Mouse (Mus musculus) CD8-positive naive resting alpha-beta T cell, adult 2 months (primary cell): Measurements from ENCODE around the gene Rdm1.
"Not testable (repeated sequence)": the region's sequence is repeated elsewhere in the genome, so short reads cannot be mapped to it uniquely, and the experiment has no call there.

Experiments
- DNase-seq, 2 experiments: peaks; one replicate each; pipeline ENCODE4 v3.0.0; 2022; ENCODE audit warnings: low read depth in 2 of 2, low spot score in 2 of 2

The Rdm1 gene

DNA sequence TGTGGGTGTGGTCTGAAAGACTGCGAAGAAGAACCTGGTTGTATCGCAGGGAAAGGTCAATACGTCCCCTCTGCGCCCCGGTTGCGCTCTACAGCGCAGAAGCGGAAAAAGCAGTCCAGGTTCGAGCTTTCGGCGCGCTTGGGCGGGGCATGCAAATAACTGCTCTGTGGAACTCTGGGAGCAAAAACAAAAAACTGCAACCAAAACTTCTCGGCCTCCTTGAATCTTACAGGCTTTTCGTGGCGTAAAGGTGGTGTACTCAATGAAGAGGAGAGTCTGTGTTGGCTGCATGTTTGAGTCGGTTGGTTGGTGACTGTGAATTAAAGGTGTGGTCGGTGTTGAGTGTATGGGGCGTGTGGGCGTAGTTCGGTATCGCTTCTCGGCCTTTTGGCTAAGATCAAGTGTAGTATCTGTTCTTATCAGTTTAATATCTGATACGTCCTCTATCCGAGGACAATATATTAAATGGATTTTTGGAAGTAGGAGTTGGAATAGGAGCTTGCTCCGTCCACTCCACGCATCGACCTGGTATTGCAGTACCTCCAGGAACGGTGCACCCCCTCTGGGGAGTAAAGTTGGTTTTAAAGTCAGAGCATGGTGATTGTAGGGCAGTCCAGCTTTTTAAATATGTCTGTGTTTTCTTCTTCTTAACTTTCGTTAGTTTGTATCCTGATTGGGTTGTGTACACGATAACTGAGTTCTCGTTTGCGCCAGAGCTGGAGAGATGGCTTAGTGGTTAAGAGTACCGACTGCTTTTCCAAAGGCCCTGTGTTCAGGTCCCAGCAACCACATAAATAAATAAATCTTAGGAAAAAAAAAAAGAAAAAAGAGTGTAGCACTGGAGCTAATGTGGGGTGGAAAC, at the start of gene Rdm1:
Gene Rdm1 (plus strand): TSS at position 201 of the 862 bp plus-strand sequence.
- peak; percentile 58 to 69 for DNase-seq

DNA sequence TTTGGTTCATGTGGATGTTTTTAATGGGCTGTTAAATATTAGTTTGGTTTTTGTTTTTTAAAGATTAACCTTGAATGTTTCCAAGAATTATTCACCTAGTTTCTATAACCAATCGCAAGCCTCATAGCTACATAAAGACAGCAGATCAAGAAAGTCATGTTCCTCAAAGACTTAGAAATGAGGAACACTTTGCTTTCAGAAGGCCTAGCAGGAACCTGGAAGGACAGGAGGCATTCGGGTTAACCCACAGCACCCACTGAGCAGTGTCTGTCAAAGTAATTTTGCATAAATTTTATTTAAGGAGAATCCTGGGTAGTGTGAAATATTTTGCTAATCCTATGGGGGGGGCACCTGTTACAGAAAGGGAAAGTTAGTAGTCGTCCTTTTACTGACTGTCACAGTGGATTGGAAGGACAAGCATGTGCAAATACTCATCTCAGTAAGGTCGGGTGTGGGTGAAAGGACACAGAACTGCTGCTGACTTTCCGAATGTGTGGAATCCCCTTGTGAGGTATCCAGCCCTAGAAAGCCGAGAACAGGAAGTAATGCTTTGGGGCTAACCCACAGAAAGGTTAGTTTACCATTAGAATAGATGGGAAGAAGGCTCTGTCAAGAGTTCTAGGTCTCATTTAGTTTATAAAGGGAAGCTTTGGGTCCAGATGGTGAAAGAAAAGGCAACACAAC, 45.8 kb upstream of the Rdm1 start:
- DNase-seq, result no peak

DNA sequence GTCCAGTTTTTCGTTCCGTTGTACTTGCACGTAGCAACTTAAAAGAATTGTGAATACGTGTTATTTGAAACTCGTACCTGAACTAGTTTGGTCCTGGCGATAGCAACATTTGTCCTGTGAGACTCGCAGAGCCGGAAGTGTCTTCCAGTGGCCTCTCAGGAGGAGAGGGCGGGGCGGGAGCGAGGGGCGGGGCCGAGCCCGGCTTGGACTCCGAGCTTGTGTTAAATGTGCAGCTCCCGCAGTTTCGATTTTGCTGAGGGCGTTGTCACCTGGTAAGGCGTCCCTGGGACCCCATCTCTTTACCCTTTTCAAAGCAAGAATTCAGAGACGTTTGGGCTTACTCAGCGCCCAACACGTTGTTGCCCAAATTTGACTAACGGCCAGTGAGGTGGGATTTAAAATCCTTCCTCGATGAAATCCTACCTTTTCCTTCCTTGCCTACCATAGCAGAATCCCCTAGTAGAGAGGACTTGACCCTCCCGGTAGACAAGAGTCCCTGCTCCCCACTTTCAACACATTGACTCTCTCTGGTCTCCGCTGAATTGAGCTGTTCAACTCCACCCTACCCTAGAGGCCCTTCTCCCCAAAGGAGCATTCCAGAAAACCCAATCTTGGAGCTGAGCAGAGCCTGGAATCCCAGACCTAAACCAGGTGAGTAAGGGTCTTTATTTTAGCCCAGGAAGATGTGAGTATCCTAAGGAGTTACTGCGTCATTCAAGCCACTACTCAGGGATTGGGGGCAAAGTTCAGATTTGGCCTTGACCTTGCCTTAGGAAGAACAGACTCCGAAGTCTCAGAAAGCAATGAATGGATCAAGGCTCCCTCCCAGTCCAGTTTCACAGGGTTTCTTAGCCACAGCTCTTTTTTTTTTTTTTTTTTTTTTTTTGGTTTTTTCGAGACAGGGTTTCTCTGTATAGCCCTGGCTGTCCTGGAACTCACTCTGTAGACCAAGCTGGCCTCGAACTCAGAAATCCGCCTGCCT, 44.6 kb upstream of the Rdm1 start, which contains the start of gene Tmem106a:
Gene Tmem106a (plus strand): TSS at position 189 of the 982 bp plus-strand sequence.
- peak; percentile 11 to 28 for DNase-seq

DNA sequence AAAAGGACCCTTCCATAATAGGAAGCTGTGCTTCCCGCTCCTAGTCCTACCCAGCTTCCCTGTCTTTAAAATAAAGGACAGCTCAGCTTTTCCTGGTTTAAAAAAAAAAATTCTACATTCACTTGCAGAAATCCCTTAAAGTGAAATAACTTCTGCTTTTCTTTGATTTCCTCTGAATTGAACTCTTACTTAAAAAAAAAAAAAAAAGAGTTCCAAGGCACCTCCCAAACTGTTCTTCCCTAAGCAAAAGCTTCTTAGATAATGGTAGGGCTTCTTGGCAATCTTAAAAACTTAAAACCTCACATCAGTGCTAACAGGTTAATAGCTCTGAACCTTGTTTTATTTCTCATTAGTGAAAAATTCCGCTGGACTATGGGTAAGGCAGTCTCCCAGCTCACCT, 43.8 kb upstream of the Rdm1 start:
- DNase-seq, result no peak

DNA sequence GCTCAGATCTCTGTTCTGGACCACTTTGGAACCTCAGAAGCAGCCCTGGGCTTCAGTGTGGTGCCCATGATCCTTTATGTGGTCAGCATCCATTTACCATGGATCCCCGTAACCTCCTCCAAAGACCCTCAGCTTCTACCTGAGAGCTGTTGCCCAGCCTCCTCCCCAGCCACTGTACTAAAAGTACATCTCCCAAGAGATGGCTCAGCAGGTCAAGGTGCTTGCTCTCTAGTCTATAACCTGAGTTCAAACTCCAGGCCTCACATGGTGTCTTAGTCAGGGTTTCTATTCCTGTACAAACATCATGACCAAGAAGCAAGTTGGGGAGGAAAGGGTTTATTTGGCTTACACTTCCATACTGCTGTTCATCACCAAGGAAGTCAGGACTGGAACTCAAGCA, 42.0 kb upstream of the Rdm1 start:
- DNase-seq, result not testable (repeated sequence)

DNA sequence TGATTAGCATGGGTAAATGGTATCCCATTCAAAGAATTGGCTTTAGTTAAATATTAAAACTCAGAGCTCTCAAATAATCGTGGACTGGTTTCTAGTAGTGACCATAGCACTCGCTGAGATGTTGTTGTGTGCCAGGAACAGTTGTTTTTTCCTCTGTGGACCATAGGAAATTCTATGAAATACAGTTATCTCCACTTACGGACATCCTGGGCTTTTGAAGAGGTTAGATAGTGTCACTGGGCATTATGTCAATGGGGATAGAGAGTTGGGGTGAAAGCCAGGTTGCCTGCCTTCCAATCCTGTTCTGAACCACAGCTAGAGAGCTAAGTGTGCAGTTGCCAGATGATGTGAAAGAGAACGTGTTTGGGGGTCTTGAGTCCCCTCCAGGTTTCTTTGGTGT, 41.2 kb upstream of the Rdm1 start:
- no peak for DNase-seq

DNA sequence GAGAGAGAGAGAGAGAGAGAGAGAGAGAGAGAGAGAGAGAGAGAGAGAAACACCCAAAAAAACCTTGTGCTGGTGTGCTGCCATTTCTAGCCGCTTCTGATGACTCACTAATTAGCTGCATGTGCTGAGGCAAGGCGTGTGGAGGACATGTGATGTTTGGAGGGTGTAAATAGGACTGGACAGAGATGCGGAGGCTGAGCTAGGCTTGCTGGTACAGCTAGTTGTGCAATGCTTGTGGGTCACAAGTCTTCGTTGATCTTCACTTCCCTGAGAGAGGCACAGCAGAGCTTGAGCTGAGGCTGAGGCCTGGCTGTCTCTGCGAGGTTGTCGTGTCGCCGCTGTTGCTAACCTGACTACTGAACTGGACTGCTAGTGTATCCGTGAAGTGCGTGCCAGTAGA, 39.3 kb upstream of the Rdm1 start:
- no peak for DNase-seq

DNA sequence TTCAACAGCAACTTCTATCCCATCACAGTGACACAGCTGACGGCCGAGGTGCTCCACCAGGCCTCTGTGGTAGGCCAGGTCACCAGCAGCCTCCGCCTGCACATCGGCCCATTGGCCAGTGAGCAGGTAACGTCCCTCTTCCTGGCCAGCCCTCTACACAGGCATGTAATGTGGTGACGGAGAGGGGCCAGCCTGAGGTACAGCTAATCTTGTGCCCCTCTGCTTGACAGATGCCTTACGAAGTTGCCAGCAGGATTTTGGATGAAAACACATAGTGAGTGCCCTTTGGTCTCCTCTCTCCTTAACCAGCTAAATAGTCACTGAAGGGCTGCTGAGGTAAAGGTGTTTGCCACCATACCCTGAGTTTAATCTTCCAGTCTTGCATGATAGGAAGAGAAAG, 38.1 kb upstream of the Rdm1 start:
- no peak for DNase-seq

DNA sequence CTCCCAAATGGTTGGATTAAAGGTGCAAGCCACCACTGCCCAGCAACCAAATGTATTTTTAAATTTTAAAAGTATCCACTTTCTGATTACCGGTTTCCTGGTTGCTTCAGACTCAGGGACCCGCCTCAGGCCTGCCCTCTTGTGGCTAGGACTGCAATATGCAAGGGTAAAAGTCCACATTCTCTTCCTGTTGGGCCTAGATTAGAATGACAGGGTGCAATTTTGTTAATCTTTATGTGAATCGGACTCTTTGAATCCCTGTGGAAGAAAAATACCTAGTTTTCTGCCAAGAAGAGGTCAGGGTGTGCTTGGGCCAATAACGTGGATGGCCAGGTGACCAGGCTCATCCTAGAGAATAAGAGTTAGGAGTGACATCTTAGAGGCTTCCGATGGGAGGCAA, 37.6 kb upstream of the Rdm1 start:
- peak; percentile 31 to 68 for DNase-seq

DNA sequence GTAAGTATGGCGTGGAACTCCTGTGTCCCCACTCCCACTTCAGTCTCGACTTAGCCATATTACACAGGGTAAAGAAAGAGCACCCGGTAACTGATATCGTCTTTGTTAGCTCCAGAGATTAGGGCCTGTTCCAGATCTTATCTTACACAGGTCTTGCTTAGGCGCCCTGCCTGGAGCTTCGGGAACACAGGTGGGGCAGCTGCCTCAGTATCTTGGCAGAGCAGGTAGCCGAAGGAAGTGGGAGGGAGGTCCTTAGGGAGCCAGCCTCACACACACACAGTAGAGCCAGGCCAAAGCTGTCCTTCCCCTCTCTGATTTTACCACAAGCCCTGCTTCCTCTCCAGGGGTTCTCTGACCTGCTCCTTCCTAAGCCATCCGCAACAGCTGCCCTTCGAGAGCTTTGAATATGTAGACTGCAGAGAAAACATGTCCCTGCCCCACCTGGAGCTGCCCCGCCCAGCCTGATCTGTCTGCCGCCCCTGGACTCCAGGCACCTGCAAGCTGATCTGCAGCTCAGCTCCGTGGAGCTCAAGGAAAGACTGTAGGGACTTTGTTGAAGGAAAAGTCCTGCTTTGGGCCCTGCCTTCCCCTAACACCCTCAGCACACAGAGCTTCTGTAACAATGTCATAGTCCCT, 36.9 kb upstream of the Rdm1 start:
- DNase-seq, result no peak

DNA sequence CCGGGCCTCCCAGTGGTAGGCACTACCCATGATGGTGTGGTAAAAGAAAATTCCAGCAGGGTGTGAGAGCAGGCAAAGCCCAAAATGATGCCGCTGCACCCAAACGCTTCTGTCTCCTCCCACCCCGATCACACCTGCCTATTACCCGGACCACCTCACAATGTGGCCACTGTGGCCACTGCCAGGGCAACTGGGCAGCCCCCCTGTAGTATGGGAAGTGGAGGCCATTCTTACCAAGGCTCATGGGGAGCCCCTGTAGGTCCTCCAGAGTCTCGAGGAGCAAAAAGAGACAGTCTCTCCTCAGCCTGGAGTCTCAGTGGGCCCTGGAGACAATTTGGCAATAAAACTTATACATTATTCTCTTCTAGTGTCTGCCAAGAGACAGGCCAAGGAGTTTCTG, 27.8 kb upstream of the Rdm1 start, which contains the start of gene Gm11634:
Gene Gm11634 (minus strand): TSS at position 101 of the 400 bp plus-strand sequence.
- DNase-seq, result no peak

DNA sequence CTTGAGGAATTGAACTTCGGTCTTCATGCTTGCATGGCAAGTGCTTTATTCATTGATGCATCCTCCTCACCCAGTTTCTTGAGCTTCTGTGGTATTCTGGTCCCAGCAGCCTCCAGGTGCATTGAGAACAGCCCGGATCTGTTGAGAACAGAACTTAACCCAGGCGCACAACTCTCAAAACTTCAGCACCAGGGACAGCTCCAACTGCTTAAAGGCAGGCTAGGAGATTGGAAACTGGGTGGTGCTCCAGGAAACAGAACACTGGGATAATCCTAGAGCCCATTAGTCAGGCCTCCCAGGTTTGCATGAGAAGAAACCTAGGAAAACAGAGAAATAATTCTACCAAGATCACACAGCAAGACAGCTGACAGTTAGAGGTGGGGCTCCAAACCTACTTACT, 24.5 kb upstream of the Rdm1 start:
- peak; percentile 27 to 42 for DNase-seq

DNA sequence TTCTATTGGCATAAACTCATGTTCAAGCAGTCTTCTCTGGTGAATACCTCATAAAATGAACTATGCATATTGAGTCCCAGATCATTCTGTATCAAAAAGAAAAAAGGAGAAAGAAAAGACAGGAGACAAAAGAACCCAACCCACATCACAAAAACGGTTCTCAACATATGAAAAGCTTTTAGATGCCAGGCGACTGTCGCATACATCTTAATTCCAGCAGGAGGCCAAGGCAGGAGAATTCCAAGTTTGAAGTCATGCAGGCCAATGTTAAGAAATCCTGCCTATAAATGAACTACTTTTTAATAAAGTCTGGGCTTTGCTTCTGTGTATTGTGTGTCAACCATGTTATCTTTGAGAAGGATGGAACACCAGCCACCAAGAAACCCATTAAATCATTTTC, 22.9 kb upstream of the Rdm1 start:
- no peak for DNase-seq

DNA sequence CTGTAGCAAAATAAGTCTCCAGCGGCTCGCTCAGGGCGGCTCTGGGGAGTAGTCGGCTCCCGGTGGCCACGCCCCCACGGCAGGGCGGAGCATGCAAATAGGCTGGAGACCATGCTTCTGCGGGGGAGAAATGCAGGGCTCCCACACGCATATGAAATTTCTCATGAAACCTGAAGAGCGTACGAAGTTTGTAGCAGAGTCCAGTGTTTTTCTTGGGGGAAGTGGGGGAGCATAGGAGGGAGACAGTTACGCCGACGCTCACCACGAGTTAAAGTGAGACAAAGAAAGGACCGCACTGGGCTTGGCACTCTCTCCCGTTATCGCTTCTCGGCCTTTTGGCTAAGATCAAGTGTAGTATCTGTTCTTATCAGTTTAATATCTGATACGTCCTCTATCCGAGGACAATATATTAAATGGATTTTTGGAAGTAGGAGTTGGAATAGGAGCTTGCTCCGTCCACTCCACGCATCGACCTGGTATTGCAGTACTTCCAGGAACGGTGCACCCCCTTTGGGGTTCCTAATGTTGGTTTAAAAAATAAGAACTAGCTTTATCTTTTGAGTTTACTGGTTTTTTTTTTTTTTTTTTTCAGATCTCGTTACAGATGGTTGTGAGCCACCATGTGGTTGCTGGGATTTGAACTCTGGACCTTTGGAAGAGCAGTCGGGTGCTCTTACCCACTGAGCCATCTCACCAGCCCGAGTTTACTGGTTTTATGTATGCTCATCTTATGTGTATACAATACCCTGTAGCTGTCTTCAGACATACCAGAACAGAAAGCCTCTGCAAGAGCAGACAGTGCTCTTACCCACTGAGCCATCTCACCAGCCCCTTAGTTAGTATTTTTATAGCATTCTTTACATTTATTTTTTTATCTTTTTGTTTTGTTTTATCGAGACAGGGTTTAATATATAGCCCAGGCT, 22.2 kb upstream of the Rdm1 start:
- peak; percentile 51 to 74 for DNase-seq

DNA sequence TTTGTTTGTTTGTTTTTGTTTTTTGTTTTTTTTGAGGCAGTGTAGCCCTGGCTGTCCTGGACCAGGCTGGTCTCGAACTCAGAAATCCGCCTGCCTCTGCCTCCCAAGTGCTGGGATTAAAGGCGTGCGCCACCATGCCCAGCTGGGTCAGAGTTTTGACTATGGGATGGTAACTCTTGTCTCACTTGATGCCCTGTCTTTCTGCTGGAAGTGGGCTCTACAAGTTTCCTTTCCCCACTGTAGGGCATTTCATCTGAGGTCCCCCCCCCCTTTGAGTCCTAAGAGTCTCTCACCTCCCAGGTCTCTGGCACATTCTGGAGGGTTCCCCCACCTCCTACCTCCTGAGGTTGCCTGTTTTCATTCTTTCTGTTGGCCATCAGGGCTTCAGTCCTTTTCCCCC, 19.9 kb upstream of the Rdm1 start:
- not testable (repeated sequence) for DNase-seq

DNA sequence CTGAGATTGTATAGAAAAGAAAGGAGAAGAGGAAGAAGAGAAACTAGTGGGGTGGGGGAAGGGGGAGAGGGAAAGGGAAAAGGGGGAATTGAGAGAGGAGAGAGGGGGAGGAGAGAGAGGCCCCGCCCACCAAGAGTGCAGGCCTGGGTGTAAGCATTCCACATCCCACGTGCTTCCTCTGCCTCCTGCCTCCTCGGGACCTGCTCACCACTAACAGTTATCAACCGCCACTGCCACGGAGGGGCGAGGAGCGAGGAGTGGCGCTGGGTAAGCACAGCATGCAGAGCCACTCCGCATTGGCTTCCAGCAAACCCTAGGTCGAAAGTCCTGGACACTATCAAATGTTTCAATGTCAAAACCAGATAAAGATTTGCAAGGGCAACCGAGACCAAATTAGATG, 16.6 kb upstream of the Rdm1 start:
- no peak for DNase-seq

DNA sequence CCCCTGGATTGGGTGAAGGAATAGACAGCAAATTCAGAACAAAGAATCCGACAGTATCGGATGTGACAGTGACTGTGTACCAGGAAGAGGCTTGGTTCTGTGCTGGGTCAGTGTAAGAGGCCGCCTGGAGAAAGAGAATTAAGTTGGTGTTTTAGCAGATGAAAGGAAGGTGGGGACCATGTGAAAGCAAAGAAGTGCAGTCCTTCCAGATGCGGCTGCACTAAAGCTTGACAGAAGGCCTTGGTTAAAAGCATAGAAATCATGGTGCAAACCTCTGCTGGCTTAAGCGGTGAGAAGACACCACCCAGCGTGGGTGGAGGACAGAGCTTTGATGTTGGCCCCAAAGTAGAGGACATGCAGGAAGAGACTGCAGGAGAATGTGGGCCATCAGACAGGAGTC, 13.4 kb upstream of the Rdm1 start:
- DNase-seq, result no peak

DNA sequence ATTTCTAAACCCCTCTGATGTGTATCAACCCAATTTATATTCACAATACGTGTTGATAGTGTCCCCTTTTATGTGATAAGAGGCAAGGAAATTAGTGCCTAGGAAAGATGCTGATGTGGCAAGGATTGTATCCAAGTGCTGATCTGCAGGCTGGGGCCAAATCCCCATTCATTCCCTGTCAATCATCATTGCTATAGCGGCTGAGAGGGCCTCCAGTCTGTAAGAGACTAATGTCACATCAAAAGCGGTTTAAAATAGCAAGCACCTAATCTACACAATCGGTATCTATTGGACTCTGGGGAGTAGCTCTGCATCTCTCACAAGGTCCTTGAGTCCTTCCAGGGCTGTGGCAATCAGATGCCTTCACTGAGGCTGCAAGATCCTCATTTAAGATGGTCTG, 12.9 kb upstream of the Rdm1 start:
- DNase-seq, result no peak

DNA sequence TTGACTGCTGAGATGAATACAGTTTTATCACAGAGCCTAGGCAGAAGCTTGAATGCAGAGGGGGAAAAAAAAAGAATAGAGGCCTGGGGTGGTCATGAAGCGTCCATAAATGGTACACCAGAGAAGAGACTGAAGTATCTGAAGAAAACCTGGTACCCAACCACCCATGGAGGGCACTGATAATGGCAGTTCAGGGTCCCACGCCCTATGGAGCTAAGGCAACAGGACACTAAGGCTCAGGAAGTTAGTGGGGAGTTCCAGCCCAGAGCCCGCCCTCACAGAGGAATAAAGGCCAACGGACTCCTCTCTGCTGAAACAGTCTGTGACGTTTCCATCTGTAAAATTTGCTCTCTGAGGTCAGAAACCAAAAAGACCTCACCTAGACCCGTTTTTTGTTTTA, 11.6 kb upstream of the Rdm1 start:
- no peak for DNase-seq

DNA sequence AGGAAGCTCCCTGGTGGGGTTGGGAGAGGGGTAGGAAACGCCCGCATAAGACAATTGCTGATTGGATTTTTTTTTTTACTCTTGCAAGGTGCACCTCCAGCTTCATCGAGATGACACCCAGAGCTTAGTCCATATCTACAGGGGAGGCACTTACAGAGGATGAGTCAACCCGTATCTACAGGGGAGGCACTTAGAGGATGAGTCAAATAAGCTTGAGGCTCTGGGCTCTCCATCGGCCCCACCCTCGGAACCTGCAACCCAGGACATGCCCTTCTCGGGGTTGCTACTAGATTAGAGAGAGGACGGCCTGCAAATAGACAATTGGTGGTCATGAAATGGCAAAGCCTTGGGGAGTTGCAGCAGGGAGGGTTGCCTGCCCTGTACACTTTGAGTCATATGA, 10.9 kb upstream of the Rdm1 start:
- DNase-seq, result no peak
